Mouse (Mus musculus): ENCODE measurements around the gene Dnajc30.
"Not testable (repeated sequence)": the region's sequence is repeated elsewhere in the genome, so short reads cannot be mapped to it uniquely, and the experiment has no call there.

Gene Dnajc30

DNA sequence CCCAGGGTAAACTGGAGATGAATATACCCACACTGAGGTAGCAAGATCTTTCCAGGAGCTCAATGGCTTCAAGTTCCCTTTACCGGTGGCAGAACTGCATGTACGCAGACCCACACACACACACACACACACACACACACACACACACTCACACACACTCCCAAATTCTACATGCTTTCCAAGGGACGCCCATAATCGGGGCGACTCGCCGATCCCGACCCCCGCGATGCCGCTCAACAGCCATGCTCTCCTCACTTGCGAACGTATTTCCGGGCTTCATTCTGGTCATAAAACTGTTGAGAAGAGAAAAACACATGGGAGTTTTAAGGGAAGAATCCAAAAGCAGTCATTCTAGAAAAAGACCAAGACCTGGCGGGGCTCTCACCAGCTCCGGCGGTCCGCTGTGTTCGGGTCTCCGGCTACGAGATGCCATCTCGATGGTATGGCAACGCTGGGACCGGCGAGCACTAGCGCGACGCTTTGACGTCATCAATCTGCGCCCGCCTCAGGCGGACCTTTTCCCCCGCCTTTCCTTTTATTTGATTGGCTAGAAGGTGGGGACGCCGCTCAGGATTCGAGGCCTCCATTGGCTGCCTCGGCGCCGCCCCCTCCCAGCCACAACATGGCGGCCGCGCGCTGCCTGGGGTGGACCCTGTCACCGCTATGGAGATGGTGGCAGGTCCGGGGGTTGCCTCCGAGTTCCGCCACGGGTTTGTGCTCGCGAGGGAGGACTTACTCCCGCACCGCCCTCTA lies at the start of gene Dnajc30:
TSS of gene Dnajc30 (plus strand) at position 574 of the 753 bp plus-strand sequence.
- peak; percentile 98 for DNase-seq

DNA sequence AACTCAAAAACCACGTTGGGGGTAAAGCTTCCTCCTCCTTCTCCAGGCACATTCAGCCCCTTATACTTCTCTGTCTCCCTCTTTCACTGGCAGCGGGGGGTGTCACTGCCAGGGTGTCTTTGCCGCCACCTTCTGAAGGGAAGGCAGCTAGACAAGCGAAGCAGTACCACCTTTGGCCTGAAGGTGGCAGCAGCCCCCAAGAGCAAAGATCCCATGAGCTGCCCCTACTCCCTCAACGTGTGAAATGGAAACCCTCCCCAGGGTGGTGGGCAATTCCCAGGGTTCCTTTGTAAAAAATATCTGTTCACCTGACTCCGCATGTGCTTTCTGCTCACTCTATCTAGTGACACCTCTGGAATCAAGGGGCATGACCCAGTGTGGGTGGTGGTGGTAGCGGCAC lies 48.5 kb upstream of the Dnajc30 start:
- peak; percentile 93 for DNase-seq

DNA sequence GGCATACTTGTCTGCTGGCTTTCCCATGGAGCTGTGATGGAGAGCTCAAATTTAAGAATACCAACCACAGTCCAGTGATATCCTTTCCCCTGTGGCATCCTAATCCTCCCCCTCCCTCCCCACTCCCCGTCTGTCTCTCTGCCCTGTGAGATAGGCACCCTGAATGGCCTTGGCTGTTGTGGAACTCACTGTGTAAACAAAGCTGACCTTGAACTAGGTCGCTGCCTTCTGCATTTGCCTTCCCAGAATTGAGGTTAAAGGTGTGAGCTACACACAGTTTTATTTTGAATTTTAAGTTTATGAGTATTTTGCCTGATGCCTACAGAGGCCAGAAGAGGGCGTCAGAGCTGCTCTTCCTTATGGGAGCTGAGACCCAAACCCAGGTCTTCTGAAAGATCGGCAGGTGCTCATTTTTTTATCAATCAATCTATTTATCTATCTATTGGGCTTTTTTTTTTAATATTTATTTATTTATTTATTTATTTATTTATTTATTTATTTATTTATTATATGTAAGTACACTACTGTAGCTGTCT lies 47.7 kb upstream of the Dnajc30 start:
- no peak for DNase-seq

DNA sequence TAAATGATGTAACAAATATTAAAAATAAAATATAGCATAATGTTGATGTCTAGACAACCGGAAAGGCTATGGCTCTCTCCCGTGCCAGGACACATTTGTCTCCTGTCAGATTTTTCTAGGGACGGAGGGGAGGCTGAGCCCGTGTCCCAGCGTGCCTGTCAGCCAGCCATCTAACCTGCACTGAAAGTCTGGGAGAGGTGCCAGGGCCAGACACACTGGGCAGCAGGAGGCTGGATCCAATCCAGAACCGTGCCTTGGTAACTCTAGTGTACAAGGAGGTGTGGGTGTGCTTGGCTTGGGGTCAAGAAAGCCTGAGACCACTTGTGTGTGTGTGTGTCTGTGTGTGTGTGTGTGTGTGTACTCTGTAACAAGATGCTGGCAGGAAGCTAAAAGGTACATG lies 42.2 kb upstream of the Dnajc30 start:
- peak; percentile 85 for DNase-seq

DNA sequence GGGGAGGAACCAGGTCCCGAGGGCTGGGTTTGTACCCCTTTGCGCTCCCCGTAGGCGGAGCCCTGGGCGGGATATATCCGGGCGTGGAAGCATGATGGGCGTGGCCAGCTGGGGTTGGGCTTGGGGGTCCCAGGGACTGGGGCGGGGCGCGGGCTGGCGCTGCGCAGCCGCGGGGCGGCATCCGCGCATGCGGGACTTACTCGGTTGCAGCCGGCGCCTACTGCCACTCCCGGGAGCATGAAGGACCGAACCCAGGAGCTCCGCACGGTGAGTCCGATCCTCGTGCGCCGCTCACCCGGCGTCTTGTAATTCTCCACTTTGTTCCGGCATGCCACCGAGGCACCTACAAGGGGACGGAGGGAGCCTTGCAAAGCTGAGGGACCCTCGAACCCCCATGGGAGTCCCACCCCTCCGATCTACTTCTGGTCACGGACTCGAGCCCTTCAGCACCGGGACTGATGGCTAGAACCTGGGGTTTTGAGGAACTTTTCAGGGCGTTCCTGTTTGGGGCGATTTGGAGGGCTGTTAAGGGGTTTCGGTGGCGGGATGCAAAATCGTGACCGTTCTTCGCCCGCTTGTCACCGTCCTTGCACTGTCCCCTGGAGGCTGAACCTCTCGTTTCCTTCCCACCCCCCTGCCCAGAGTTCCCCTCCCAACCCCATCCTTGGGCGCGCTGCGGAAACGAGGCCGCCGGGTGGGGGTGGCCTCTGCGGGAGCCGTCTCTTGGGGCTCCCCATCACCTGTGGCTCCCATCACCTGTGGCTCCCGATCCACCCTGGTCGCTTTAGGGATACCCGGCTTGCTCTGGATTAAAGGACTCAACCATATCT lies 40.4 kb upstream of the Dnajc30 start, which contains the start of gene Stx1a:
TSS of gene Stx1a (plus strand) at position 139 of the 830 bp plus-strand sequence.
- DNase-seq = peak; percentile 93

DNA sequence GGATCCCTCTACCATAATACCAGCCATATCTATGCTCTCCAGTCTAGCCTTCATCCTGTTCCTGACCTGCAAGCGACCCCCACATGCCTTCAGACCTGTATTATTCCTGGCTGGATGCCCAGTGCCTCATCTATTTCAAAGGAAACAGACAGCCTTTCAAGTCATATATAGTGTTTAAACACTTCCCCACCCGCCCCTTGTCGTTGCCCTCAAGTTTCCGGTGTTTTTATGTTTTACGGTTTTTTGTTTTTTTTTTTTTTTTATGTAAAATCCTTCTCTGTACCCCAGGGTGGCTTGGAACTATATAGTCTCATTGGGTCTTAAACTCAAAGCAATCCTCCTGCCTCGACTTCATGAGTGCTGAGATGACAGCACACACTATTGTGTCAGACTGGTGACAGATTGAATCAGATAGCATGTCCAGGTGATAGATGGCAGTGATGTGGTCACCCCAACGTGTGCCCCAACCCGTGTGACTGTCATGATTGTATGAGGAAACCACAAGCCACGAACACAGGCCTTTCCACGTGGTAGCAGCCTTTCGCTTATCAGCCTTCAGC lies 39.3 kb upstream of the Dnajc30 start:
- no peak for DNase-seq

DNA sequence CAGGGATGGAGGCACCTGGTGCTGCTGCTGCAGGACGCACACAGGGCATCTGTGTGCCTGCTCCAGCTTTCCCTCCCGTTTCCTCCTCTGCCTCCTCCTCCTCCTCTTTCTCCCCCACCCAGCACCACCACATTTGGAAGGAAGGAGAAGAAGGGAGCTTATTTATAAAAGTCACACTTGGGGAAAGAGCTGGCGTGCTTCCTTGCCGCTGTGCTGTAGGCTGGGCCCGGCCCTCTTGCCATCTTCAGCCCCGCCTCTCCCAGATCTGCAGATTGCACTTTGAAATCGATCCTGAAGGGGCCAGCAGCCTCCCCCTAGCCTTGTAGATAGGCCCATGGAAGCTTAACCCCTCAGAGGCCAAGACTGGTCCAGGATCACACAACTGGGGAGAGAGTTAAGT lies 38.1 kb upstream of the Dnajc30 start:
- DNase-seq = no peak

DNA sequence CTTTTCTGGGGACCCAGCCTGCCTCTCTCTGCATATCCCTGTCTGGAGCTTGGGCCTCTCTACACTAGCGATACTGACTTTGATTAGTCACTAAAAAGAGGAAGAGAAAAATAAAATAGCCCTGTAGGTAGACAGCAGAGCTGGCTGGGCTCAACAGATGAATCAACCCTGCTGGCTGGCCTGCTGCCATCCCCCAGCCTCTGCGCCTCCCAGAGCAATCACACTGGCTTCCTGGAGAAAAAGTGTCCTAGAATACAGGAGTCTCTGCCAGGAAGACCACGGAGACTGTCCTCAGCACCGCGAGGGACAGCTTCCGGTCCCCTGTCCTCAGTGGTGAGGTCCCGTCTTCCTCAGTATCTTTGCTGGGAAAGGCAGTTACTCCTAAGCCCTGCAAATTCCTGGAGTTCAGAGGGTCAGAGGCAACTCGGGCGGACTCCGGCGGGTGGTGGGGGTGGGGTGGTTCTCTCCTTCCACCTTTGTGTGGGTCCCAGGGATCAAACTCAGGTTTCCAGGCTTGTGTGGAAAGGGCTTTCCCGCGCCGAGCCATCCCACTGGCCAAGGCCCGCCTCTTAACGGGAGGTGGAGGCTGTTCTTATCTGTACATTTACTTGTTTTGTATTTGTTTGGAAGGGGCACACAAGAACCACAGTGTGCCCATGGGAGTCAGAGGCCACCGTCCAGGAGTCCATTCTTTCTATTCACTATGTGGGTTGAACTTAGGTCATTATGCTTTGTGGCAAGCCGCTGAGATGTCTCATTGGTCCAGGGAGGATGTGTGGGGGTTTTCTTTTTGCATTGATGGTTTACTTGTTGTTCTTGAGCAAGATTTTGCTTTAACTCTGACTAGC lies 34.8 kb upstream of the Dnajc30 start:
- DNase-seq = peak; percentile 57

DNA sequence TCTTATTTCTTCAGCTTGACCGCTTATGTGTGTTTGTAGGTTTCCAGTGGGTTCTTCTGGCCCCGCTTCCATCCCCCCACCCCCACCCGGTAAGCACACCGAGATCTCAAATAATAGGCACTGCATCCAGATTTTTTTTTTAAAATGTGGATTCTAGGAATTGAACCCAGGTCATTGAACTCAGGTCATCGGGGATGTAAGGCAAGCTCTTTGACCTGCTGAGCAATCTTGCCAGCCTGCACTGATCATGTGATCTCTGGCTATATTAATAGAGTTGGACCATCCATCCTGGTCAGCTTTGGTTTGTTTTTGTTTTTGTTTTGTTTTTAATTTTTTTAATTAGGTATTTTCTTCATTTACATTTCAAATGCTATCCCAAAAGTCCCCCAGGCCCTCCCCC lies 31.4 kb upstream of the Dnajc30 start:
- DNase-seq = no peak

DNA sequence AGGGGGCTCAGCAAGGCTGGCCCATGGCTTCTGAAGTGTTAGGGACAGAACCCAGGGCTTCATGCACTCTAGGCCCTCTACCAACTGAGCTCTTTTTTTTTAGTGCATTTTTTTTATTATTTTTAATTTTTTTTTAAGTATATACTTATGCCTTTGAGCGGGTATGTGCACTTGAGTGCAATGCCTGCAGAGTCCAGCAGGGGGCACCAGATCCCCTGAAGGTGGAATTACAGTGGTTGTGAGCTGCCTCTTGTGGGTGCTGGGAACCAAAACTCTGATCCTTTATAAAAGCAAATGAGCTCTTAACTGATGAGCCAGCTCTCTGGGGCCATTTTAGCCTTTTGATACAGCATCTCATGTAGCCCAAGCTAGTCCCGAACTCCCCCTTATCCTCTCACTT lies 29.4 kb upstream of the Dnajc30 start:
- DNase-seq = no peak

DNA sequence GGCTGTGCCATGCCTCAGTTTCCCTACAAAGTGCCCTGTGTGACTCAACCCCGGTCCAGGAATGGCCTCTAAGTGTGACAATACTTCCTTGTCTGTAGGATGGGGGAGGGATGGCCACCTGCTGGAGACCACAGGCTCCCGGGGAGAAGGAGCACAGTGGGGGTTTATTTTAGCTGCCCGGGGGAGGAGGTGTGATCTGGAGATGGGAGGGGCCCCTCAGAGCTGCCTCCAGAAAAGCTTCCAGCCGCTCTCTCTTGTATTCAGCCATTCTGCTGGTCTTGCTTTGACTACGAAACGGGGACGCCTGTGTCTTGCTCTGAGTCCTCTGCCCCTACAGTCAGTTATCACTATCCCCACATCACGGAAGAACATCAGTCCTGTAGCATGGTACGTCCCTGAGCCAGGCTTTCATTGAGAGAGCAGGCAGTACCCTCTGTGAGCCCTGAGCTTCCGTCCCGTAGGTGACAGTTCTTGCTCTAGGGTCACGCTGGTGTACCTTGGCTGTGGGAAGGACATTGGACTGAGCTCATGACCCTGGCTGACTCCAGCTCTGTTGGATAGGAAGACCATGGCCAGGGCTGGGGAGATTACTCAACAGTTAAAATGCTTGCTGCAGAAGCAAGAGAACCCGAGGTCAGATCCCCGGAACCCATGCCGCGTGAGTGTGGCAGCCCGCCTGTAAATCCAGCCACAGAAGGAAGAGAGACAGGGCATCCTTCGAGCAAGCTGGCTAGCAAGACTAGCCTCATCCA lies 28.2 kb upstream of the Dnajc30 start:
- DNase-seq = no peak

DNA sequence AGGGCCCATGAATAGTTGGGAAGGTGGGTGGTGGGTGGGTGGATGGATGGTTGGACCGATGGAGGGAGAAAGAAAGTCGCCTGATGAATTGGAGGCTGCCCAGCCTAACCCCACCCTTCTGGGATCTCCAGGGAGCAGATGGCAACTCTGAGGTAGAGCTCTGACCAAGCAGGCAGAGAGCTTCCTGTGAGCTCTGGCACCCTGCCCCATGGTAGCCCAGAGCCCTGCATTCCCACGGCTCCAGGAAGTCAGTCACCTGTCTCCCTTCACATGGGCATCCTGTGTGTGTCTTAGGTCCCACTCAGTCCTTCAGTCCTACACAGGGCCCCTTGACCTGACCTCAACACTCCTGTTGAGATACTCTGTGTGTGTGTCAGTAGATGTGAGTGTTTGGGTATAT lies 26.1 kb upstream of the Dnajc30 start:
- no peak for DNase-seq

DNA sequence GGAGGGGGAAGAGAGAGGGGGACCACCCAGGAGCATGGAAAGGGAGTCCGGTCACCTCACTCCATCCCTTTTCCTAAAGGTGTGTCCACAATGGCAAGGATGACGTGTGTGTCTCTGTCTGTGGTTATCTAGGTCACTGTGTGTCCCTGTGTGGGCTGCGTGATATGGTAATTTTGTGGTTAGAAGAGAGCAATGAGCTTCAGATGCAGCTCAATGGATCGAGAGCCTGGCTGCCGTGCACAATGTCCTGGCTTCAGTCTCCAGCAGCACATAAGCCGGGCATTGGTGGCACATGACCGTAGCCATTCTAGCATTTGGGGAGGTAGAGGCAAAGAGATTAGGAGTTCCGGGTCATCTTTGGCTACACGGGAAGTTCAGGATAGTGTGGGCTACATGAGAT lies 24.5 kb upstream of the Dnajc30 start:
- DNase-seq = no peak

DNA sequence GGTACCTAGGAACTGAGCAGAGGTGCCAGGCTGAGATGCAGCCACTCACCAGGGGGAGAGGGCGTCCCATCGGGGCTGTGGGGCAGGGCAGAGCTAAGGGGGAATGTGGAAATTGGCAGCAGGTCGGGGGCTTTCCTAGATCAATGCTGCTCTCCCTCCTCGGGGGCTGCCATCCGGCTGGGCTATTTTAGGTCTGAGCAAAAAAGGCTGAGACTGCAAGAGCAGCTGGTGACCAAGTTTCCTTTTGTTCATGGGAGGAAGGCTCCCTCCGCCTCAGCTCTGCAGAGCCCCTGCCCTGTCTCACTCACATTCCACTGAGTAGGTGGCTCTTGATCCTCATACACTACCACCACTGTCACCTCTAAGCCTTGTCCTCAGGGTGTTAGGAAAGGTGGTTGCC lies 23.9 kb upstream of the Dnajc30 start:
- DNase-seq = no peak

DNA sequence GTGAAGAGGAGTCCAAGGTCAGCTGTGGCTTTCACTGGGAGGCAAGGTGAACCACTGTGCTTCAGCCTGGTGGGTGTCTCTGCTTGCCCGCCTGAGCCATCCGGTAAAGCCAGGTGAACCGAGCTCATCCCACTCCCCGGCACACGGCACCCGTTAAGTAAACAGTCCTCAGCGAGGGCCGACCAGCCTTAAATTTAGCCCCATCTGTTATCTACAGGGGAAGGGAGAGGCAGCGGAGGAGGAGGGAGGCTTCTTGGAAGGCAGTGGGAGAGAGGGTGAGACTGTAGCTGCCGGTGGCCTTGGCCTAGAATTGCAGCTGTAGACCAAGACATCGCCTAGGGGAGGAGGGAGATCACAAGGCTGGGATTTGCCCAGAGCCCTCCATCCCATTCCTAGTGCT lies 23.2 kb upstream of the Dnajc30 start:
- DNase-seq = no peak

DNA sequence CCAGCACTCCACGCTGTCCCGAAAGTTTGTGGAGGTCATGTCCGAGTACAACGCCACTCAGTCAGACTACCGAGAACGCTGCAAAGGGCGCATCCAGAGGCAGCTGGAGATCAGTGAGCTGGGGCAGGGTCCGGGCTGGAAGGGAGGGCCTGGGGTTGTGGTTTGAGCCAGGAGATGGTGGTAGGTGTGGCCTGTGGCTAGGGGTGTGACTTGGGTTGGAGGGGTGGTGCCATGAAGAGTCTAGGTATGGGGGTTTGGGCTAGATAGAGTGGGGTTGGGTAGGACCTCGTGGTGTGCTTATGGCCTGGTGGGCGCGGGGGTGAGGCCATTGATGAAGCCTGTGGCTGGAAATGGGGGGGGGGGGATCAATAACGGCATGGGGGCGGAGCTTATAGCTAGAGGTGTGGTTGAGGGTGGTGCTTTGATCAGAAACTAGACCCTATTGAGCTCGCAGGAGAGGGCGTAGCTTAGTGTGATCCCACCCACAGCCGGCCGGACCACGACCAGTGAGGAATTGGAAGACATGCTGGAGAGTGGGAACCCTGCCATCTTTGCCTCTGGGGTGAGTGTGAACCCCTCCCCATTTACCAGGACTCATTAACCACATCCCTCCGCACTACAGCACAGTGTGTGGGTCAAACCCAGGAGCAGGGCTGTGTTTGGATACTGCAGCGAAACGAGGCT lies 21.8 kb upstream of the Dnajc30 start:
- DNase-seq = no peak

DNA sequence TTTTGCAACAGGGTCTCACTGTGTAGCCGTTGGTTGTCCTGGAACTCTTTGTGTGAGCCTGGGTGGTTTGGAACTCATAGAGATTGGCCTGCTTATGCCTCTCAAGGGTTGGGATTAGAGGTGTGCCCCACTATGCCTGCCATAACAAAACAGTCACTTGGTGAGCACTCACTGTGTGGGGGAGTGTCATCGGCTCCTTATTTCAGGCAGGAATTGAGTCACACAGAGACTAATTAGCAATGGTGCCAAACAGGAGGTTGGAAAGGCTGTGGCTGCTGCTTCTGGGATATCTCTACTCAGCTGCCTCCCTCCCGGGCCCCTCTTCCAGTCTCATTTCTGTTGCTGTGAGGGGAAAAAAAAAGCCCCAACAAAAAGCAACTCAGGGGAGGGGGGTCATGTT lies 19.4 kb upstream of the Dnajc30 start:
- DNase-seq = no peak

DNA sequence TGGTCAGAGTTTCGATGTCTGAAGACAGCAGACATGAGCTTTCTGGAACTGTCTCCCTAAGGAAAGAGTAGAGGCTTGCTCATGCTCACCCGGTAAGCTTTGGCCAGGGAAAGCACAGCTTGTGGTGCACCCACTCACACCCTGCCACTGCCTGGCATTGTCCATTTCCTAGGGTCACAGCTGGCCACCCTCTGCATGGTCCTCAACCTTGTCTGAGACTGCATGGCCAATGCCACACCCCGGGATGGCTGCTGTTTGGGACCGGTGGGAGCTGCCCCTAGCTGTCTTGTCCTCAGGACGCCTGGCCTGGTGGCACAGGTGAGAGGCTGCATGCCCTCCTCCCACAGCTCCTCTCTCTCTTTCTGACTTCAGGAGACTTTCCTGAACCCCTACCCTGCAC lies 15.5 kb upstream of the Dnajc30 start:
- DNase-seq = no peak

DNA sequence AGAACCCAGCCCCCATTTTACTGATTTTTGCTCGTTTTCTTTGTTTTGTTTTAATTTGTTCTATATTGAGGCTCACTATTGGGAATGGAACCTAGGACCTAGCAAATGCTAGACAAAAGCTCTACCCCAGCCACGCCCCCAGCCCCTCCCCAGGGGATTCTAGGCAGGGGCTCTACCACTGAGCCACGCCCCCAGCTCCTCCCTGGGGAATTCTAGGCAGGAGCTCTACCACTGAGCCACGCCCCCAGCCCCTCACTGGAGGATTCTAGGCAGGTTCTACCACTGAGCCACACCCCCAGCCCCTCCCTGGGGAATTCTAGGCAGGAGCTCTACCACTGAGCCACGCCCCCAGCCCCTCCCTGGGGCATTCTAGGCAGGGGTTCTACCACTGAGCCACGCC lies 14.7 kb upstream of the Dnajc30 start:
- not testable (repeated sequence) for DNase-seq

DNA sequence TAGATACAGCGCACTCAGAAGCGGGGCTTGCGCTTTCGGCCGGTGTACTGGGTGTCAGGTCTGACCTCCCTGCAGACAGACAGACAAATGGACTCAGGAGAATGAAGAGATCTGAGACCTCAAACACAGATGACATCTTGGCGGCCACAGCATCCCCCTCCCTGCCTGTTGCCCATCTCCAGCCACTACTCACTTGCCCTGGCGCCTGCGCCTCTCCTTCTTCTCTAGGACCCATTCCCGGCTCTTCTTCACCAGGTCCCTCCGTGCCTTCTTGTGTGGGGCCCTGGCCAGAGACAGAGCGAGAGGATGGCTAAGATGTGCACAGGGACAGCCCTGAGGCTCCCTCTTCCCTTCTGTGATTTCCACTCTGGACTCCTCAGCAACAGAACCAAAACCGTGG lies 10.6 kb upstream of the Dnajc30 start:
- no peak for DNase-seq

DNA sequence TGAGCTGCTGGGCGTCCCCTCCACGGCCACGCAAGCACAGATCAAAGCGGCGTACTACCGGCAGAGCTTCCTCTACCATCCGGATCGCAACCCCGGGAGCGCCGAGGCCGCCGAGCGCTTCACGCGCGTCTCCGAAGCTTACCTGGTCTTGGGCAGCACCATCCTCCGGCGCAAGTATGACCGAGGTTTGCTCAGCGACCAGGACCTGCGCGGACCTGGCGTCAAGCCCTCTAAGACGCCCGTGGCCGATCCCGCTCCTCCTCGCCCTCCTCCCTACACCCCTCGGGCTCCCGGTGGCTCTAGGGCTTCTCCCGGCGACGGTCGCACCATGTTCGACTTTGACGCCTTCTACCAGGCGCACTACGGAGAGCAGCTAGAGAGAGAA lies 372 bp downstream of the Dnajc30 start:
- no peak for DNase-seq
